Mouse (Mus musculus): ENCODE measurements at regions not wholly inside any gene's neighbourhood (a gene's known extent, or its start where the extent isn't known, plus 50 kb on each side); places are given as distances from the start of the nearest gene placed in this dataset.

GRCm38 (mm10) chr3:149496829-149497471 is 506.6 kb upstream of the Adgrl2 start:
- TF ChIP-seq POLR2A (IDR thresholded peaks at IDR 0.05; ENCODE audit: insufficient read depth, low read depth, low read length) (no peak), CTCF (IDR thresholded peaks at IDR 0.05) (no peak)
